Mouse (Mus musculus): ENCODE data around the gene Fpgs.

The Fpgs gene

DNA sequence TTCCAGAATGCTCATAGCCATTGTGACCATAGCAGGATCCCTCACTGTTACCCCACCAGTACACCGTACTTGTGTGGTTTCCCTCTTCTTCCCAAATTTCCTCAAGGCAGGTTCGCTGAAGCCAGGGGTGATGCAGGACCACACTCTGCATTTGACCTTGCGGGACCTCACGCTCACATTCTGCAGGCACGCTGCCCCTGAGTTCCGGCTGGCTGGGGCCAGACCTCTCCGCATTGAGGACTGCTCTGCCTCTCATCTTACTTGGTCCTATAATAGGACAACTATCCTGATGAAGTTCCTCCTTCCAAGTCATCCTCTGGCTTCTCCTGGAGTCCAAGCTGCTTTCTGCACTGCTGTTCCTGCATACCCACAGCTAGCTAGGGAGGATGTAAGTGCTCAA, 67.3 kb downstream of the Fpgs start:
- no peak for DNase-seq (ENCODE audit: low read depth)

GRCm38 (mm10) chr2:32634277-32635105, 69.5 kb downstream of the Fpgs start:
- DNase-seq (ENCODE audit: low read depth) = no peak

DNA sequence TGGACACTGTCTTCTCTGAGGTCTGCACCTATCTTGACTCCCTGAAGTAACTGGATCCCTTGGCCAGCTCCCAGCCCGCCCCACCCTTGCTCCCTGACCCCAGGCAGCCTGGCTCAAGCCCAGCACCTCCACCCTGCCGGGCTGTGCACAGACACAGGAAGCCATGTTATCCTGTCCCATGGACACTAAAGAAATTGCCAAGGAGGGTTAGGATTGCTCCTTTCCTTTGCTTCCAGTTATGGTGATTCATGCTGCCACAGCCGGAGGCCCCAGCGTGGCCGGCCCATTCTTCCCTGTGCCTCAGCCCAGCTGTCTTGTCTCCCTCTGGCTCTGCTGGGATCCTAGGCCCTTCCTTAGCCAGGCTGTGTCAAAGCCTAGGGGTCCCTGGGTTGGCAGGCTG, 70.3 kb downstream of the Fpgs start:
- no peak for DNase-seq (ENCODE audit: low read depth)

All from c-Kit-positive CD71-negative TER-119-negative erythroid progenitor cells, embryonic 14.5 days (primary cell).